Mouse (Mus musculus): Measurements from ENCODE around the gene Plin4. TPM values are rescaled to one million over a fixed set of nuclear protein-coding genes. Genes with fewer than 3 reads are reported as not detected.
"Not testable (repeated sequence)": the region's sequence is repeated elsewhere in the genome, so short reads cannot be mapped to it uniquely, and the experiment has no call there.

Plin4 gene
- polyA plus RNA-seq, 1 experiment = 205 TPM

GRCm38 (mm10) chr17:56117251-56117710, 7.7 kb upstream of the Plin4 start, which contains the start of gene Plin5:
Gene Plin5 (minus strand): TSS chr17:56117596.
- Histone ChIP-seq H3K27ac (replicated peaks; ENCODE audit: low read depth, low read length) (peak within 1 kb of the TSS; percentile 96), H3K4me3 (ENCODE audit: insufficient read depth, low read depth, low read length) (peak within 1 kb of the TSS; percentile 78), H3K4me1 (ENCODE audit: control insufficient read depth, insufficient read depth, insufficient read length, low read length) (peaks cover 4% of the 10 kb centered on the region; the same call in 1 of the 2 replicates)

GRCm38 (mm10) chr17:56116193-56116592, 6.6 kb upstream of the Plin4 start:
- Histone ChIP-seq H3K4me3 (ENCODE audit: insufficient read depth, low read depth, low read length) (peak overlapping the region; percentile 78), H3K4me1 (ENCODE audit: control insufficient read depth, insufficient read depth, insufficient read length, low read length) (0 out of 2 replicates have a peak, but pooled peaks cover 4% of the 10 kb centered on the region), H3K27ac (replicated peaks; ENCODE audit: low read depth, low read length) (peak overlapping the region; percentile 96)

GRCm38 (mm10) chr17:56112743-56113142, 3.1 kb upstream of the Plin4 start:
- Histone ChIP-seq H3K27ac (replicated peaks; ENCODE audit: low read depth, low read length) (peak overlapping the region; percentile 36), H3K4me1 (ENCODE audit: control insufficient read depth, insufficient read depth, insufficient read length, low read length) (no peaks in the 10 kb centered on the region), H3K4me3 (ENCODE audit: insufficient read depth, low read depth, low read length) (peak overlapping the region; percentile 4; the same call in 1 of the 2 replicates)

- Histone ChIP-seq H3K4me3 (ENCODE audit: insufficient read depth, low read depth, low read length) (no peak overlapping the region), H3K4me1 (ENCODE audit: control insufficient read depth, insufficient read depth, insufficient read length, low read length) (no peaks in the 10 kb centered on the region), H3K27ac (replicated peaks; ENCODE audit: low read depth, low read length) (peak overlapping the region; percentile 91)
Measured at GRCm38 (mm10) chr17:56111864-56112263, 2.3 kb upstream of the Plin4 start.

GRCm38 (mm10) chr17:56111021-56111420, 1.4 kb upstream of the Plin4 start:
- Histone ChIP-seq H3K27ac (replicated peaks; ENCODE audit: low read depth, low read length) (peak overlapping the region; percentile 91), H3K4me1 (ENCODE audit: control insufficient read depth, insufficient read depth, insufficient read length, low read length) (no peaks in the 10 kb centered on the region), H3K4me3 (ENCODE audit: insufficient read depth, low read depth, low read length) (no peak overlapping the region)

GRCm38 (mm10) chr17:56110571-56110970, 968 bp upstream of the Plin4 start:
- Histone ChIP-seq H3K4me3 (ENCODE audit: insufficient read depth, low read depth, low read length) (no peak overlapping the region), H3K27ac (replicated peaks; ENCODE audit: low read depth, low read length) (peak overlapping the region; percentile 98), H3K4me1 (ENCODE audit: control insufficient read depth, insufficient read depth, insufficient read length, low read length) (no peaks in the 10 kb centered on the region)

- H3K27ac ChIP-seq (replicated peaks; ENCODE audit: low read depth, low read length) = peak overlapping the region; percentile 98
- H3K4me1 ChIP-seq (ENCODE audit: control insufficient read depth, insufficient read depth, insufficient read length, low read length) = no peaks in the 10 kb centered on the region
- peak overlapping the region; percentile 55 for H3K4me3 ChIP-seq (ENCODE audit: insufficient read depth, low read depth, low read length)
Measured at GRCm38 (mm10) chr17:56108334-56109044, 1.1 kb downstream of the Plin4 start.

GRCm38 (mm10) chr17:56107736-56108135, 1.9 kb downstream of the Plin4 start:
- Histone ChIP-seq H3K4me1 (ENCODE audit: control insufficient read depth, insufficient read depth, insufficient read length, low read length) (no peaks in the 10 kb centered on the region), H3K4me3 (ENCODE audit: insufficient read depth, low read depth, low read length) (peak overlapping the region; percentile 55), H3K27ac (replicated peaks; ENCODE audit: low read depth, low read length) (peak overlapping the region; percentile 98)

GRCm38 (mm10) chr17:56106981-56107380, 2.6 kb downstream of the Plin4 start:
- Histone ChIP-seq H3K27ac (replicated peaks; ENCODE audit: low read depth, low read length) (peak overlapping the region; percentile 98), H3K4me1 (ENCODE audit: control insufficient read depth, insufficient read depth, insufficient read length, low read length) (no peaks in the 10 kb centered on the region), H3K4me3 (ENCODE audit: insufficient read depth, low read depth, low read length) (no peak overlapping the region)

- H3K27ac ChIP-seq (replicated peaks; ENCODE audit: low read depth, low read length) = peak overlapping the region; percentile 98
- not testable (repeated sequence) for H3K4me1 ChIP-seq (ENCODE audit: control insufficient read depth, insufficient read depth, insufficient read length, low read length); H3K4me3 ChIP-seq (ENCODE audit: insufficient read depth, low read depth, low read length)
Measured at GRCm38 (mm10) chr17:56106436-56106835, 3.2 kb downstream of the Plin4 start.

- not testable (repeated sequence) for H3K27ac ChIP-seq (replicated peaks; ENCODE audit: low read depth, low read length); H3K4me1 ChIP-seq (ENCODE audit: control insufficient read depth, insufficient read depth, insufficient read length, low read length); H3K4me3 ChIP-seq (ENCODE audit: insufficient read depth, low read depth, low read length)
Measured at GRCm38 (mm10) chr17:56104821-56105220, 4.8 kb downstream of the Plin4 start.

- no peak overlapping the region for H3K4me3 ChIP-seq (ENCODE audit: insufficient read depth, low read depth, low read length)
- H3K4me1 ChIP-seq (ENCODE audit: control insufficient read depth, insufficient read depth, insufficient read length, low read length) = no peaks in the 10 kb centered on the region
- H3K27ac ChIP-seq (replicated peaks; ENCODE audit: low read depth, low read length) = peak overlapping the region; percentile 15; the same call in 1 of the 2 replicates
Measured at GRCm38 (mm10) chr17:56103465-56104285, 5.9 kb downstream of the Plin4 start.

GRCm38 (mm10) chr17:56102927-56103326, 6.7 kb downstream of the Plin4 start:
- no peaks in the 10 kb centered on the region for H3K4me1 ChIP-seq (ENCODE audit: control insufficient read depth, insufficient read depth, insufficient read length, low read length)
- H3K4me3 ChIP-seq (ENCODE audit: insufficient read depth, low read depth, low read length) = no peak overlapping the region
- no peak overlapping the region for H3K27ac ChIP-seq (replicated peaks; ENCODE audit: low read depth, low read length)

GRCm38 (mm10) chr17:56102158-56102557, 7.4 kb downstream of the Plin4 start:
- Histone ChIP-seq H3K4me3 (ENCODE audit: insufficient read depth, low read depth, low read length) (no peak overlapping the region), H3K27ac (replicated peaks; ENCODE audit: low read depth, low read length) (no peak overlapping the region), H3K4me1 (ENCODE audit: control insufficient read depth, insufficient read depth, insufficient read length, low read length) (no peaks in the 10 kb centered on the region)

GRCm38 (mm10) chr17:56100811-56101210, 8.8 kb downstream of the Plin4 start:
- Histone ChIP-seq H3K27ac (replicated peaks; ENCODE audit: low read depth, low read length) (no peak overlapping the region), H3K4me1 (ENCODE audit: control insufficient read depth, insufficient read depth, insufficient read length, low read length) (no peaks in the 10 kb centered on the region), H3K4me3 (ENCODE audit: insufficient read depth, low read depth, low read length) (no peak overlapping the region)

Measured in brown adipose tissue, adult 24 weeks (tissue).